Mouse (Mus musculus) C2C12 (cell line): ENCODE data around the gene Ptpn13. TPM values are rescaled to one million over a fixed set of nuclear protein-coding genes. Genes with fewer than 3 reads are reported as not detected.

Source experiments
- H3K27me3 ChIP-seq: one replicate; pipeline ENCODE4 v1.6.1; 2011; ENCODE audit not compliant: control insufficient read depth, insufficient read depth, insufficient read length
- H3K36me3 ChIP-seq: one replicate; pipeline ENCODE4 v1.6.1; 2011; ENCODE audit not compliant: control insufficient read depth, insufficient read depth
- H3K4me3 ChIP-seq: one replicate; pipeline ENCODE4 v1.5.1; 2011; ENCODE audit warnings: mild to moderate bottlenecking, control low read depth; ENCODE audit not compliant: poor library complexity, insufficient read depth, severe bottlenecking
- H3K79me2 ChIP-seq: one replicate; pipeline ENCODE4 v1.6.1; 2011; ENCODE audit not compliant: control insufficient read depth, insufficient read depth
- H3K79me3 ChIP-seq: one replicate; pipeline ENCODE4 v1.6.1; 2011; ENCODE audit warnings: low read depth, control low read depth
- H3ac ChIP-seq: one replicate; pipeline ENCODE3; 2011; ENCODE audit warnings: low read depth; ENCODE audit not compliant: control insufficient read depth, insufficient read length
- CEBPB ChIP-seq: IDR thresholded peaks from one replicate; pipeline ENCODE4 v1.6.1; 2011; ENCODE audit warnings: low read depth, mild to moderate bottlenecking, control low read depth, moderate library complexity
- CTCF ChIP-seq: IDR thresholded peaks from one replicate; pipeline ENCODE4 v1.5.1; 2011; ENCODE audit not compliant: control insufficient read depth, insufficient read depth, insufficient read length
- FOSL1 ChIP-seq: IDR thresholded peaks from one replicate; pipeline ENCODE4 v1.8.0; 2011; ENCODE audit warnings: mild to moderate bottlenecking, low read length; ENCODE audit not compliant: poor library complexity, insufficient read depth, severe bottlenecking
- MAX ChIP-seq: IDR thresholded peaks from one replicate; pipeline ENCODE4 v1.6.1; 2011; ENCODE audit warnings: mild to moderate bottlenecking, control low read depth
- MYOD1 ChIP-seq: IDR thresholded peaks from one replicate; pipeline ENCODE4 v1.6.1; 2011; ENCODE audit warnings: low read depth; ENCODE audit not compliant: control insufficient read depth, insufficient read length
- MYOG ChIP-seq: IDR thresholded peaks from one replicate; pipeline ENCODE4 v1.6.1; 2011; ENCODE audit not compliant: control insufficient read depth, insufficient read length; ENCODE audit errors: extremely low read depth
- USF1 ChIP-seq: IDR thresholded peaks from one replicate; pipeline ENCODE4 v1.6.1; 2011; ENCODE audit warnings: low read depth, mild to moderate bottlenecking, control low read depth, moderate library complexity
- polyA plus RNA-seq: library from polyadenylated mRNA; unstranded; fragments of >200 nt; fragmentation: generic; extraction: Trizol; gene quantifications from one replicate; pipeline ENCODE4 v1.2.1, GENCODE M21; 2012; ENCODE audit warnings: missing spikeins

Gene Ptpn13
- polyA plus RNA-seq, 1 experiment = 1.8 TPM

DNA sequence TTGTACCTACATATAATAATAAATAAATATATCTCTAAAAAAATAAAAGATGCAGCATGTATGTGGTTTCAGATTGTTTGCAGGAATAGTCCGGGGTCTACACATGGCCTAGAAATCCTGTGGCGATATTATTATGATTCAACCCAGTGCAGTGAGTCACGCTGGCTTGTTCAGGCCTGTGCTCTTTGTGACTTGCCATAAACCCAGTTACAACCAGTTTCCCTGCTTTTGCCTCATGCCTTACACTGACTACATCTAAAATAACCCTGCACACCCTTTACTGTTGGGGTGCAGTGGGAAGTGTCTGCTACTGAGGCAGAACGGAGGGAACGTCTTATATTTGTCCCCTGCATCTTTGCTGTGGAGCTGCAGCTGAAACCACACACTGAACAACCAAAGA, 29.3 kb upstream of the Ptpn13 start:
- Histone ChIP-seq H3K4me3 (no peak overlapping the region), H3K79me2 (no peaks in the 10 kb centered on the region), H3ac (no peak overlapping the region), H3K27me3 (no peaks in the 10 kb centered on the region), H3K79me3 (no peaks in the 10 kb centered on the region), H3K36me3 (no peaks in the 10 kb centered on the region)
- TF ChIP-seq MAX = no peak

DNA sequence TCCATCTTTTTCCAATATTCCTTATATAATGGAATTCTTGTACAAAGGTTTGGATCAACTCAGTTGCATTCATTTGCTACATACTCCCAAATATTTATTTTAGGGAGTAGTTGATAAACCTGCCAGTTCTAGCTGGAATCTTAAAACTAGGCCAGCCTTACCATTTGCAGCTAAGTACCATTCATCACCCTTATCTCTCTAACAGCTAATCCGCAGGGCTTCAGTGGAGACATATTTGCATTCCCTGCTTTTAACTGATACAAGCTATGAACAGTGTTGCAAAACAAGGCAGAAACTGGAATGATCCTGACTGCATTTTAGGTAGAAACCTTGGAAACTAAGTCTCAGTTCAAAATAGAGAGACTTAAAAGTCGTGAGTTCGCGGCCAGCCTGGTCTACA, 27.6 kb upstream of the Ptpn13 start:
- Histone ChIP-seq H3K79me3 (no peaks in the 10 kb centered on the region), H3K27me3 (no peaks in the 10 kb centered on the region)
- TF ChIP-seq CEBPB (no peak), MAX (no peak)

DNA sequence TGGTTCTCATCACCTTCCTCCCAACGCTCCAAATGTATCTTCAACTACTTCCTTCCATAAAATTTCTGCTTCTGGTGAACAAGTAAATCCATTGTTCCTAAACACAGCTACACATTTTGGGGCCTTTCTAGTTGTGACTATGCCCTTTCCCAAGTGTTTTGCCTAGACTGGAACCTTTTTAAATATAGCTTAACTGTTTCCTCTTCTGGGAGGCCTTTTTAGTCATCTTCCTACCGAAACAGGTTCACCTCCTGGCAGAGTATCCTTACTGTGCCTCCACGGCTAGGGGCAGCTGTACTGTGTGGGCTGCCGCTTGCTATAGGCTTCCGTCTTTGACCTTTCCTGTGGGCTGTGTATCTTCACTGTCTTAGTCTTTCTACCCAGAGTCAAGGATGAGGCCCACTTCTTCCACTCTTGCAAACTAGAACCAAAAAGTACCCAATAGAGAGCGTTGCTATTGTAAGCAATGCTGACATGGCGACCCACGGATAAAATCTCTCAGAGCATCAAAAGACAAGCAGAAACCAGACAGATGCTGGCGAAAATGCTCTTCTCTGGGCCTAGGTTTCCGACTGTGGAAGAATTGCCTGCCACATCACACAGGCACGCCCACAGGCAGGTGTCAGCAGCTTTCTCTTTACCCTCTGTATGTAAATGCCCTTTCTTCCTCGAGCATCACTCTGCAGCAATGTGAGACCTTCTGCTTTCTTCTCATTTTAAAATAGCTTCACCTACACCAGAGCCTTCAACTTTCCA, 20.6 kb upstream of the Ptpn13 start:
- Histone ChIP-seq H3K79me2 (no peaks in the 10 kb centered on the region), H3K27me3 (no peaks in the 10 kb centered on the region), H3ac (no peak overlapping the region), H3K4me3 (no peak overlapping the region), H3K36me3 (no peaks in the 10 kb centered on the region), H3K79me3 (no peaks in the 10 kb centered on the region)
- TF ChIP-seq MAX = no peak
- no peak for TF ChIP-seq USF1
- TF ChIP-seq MYOD1 = no peak
- no peak for TF ChIP-seq FOSL1
- no peak for TF ChIP-seq CTCF
- no peak for TF ChIP-seq CEBPB
- TF ChIP-seq MYOG = no peak

More for the DNA sequence above, 27.6 kb upstream of the Ptpn13 start:
- Histone ChIP-seq H3K36me3 (no peaks in the 10 kb centered on the region), H3K4me3 (no peak overlapping the region), H3K79me2 (no peaks in the 10 kb centered on the region), H3ac (no peak overlapping the region)

DNA sequence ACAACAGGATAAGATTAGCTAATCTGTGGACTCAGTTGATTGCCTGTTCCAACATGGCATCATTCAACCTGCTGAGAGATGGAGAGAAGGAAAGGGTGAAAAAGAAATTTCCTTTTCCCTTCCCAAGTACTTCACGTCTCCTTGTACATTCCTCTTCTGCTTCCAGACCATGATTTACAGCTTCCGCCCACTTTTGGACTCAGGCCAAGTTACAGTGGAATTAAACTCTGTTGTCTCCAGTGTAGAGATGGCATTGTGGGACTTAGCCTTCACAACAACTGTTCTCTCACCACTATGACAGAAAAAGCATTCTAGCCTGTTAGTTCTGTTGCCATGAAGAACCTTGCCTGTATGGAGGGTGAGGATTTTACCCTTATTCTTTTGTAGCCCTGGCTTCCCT, 19.1 kb upstream of the Ptpn13 start:
- TF ChIP-seq MAX (no peak), MYOD1 (no peak), MYOG (no peak), CEBPB (no peak), CTCF (no peak), USF1 (no peak), FOSL1 (no peak)
- no peaks in the 10 kb centered on the region for H3K79me3 ChIP-seq
- no peak overlapping the region for H3K4me3 ChIP-seq

DNA sequence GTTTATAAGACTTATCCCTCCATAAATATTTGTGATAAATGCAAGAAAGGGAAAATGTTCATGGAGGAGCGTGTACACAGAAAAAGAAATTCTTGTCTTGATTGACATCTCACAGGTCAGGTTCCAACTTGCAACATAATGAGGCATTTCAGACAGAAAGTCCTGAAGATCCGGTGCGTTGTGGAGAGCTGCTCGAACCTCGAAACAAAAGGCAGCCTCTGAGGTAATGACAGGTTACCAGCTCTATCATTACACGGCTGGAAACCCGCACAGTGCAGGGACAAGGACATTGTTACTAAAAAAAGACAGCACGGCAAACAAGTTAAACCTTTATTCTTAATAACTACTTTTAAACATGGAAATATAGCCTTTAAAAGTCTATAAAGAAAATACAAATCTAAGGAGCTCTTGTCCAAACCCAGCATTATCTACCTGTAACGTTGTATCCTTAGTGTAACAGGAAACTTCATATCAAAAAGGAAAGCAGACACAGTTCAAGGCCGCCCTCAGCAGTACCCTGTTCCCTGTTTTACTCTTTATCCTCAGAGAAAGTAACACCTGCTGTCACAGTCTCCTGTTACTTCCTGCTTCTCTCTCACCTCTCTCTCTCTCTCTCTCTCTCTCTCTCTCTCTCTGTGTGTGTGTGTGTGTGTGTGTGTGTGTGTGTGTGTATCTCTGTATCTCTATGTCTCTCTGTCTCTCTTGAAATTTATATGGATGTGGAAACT, 12.8 kb upstream of the Ptpn13 start:
- Histone ChIP-seq H3K79me3 (no peaks in the 10 kb centered on the region), H3K36me3 (no peaks in the 10 kb centered on the region), H3ac (no peak overlapping the region), H3K4me3 (no peak overlapping the region), H3K27me3 (no peaks in the 10 kb centered on the region), H3K79me2 (no peaks in the 10 kb centered on the region)
- no peak for TF ChIP-seq USF1
- TF ChIP-seq MAX = no peak
- TF ChIP-seq CEBPB = no peak
- no peak for TF ChIP-seq MYOD1
- TF ChIP-seq MYOG = no peak
- TF ChIP-seq FOSL1 = no peak
- TF ChIP-seq CTCF = no peak

More for the DNA sequence above, 19.1 kb upstream of the Ptpn13 start:
- no peaks in the 10 kb centered on the region for H3K27me3 ChIP-seq
- no peak overlapping the region for H3ac ChIP-seq
- H3K36me3 ChIP-seq = no peaks in the 10 kb centered on the region
- H3K79me2 ChIP-seq = no peaks in the 10 kb centered on the region

DNA sequence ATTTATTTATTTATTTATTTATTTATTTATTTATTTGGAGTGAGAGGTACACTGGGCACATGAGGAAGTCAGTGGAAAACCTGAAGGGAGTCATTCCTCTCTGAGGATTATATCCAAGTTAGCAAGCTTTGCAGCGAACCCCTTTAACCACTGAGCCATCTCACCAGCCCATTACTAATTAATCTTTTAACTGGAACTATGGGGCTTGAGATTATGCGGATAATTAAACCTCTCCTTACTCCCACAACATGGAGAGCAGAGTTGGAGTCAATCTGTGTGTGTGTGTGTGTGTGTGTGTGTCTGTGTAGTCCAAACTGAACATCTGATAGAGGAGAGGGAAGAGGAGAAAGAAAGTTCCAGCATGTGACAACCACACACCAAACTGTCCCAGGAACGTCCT, 10.4 kb upstream of the Ptpn13 start:
- no peaks in the 10 kb centered on the region for H3K36me3 ChIP-seq
- no peak overlapping the region for H3ac ChIP-seq
- H3K27me3 ChIP-seq = no peaks in the 10 kb centered on the region
- TF ChIP-seq CTCF = no peak
- TF ChIP-seq FOSL1 = no peak
- TF ChIP-seq USF1 = no peak
- TF ChIP-seq MAX = no peak
- TF ChIP-seq MYOG = no peak
- no peak for TF ChIP-seq MYOD1
- TF ChIP-seq CEBPB = no peak
- H3K79me2 ChIP-seq = no peaks in the 10 kb centered on the region
- H3K79me3 ChIP-seq = no peaks in the 10 kb centered on the region
- no peak overlapping the region for H3K4me3 ChIP-seq
